In the genomic region with DNA sequence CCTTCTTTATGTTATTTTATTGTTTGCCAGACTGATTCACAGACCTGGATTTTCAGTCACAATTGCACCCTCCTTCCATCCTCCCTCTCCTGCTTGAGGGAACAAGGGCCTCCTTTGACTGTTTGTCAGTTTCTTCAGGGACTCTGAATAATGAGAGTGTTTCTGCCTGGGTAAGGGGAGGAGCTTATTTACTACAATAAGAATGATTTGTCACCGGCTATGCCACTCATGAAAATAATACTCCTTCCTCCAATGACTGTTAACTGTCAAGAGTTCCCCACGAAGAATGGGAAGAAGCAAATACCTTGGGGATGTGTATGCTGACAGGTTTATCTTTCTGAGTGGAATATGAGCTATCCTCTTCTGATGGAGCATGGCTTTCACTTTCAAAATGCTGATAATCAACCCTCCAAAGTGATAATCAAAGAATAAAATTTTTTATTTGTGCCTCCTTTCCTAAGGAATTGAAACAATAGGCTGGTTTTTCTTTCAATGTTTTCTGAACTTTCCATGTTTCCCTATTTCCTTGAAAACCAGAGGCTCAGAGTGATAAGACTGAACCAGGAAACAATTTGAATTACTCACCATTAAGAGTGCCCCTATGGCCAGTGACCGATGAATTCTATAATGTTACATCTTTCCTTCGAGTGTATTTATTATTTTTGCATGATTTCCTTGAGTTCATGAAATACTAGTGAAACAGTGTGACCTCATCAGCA, we compare ENCODE assay signal across 10 mouse cellular contexts.
A peak's percentile ranks its signal among the peaks of the same experiment; 100 is the strongest.
DNase-seq lines count a peak whose midpoint lies in the region; ATAC-seq lines count a peak whose summit lies in the region.
"Had no signal": no experiment of that assay in that cellular context is flagged by ENCODE, and none has a peak within 500 bp of the region (broad histone marks: within the 10 kb centered on the region; RNA-seq: fewer than 3 reads in every experiment).

No protein-coding gene starts in this region.

- no peak overlapping the region for H3K9ac ChIP-seq in kidney, embryonic 16.5 days (replicated peaks; ENCODE audit: low read length)
- H3K9ac ChIP-seq in heart, embryonic 14.5 days (ENCODE audit: low read length): no peak overlapping the region
- H3K9ac ChIP-seq in midbrain, embryonic 14.5 days (replicated peaks; ENCODE audit: low read length): no peak overlapping the region
- H3K9ac ChIP-seq: hindbrain, embryonic 15.5 days; limb, embryonic 13.5 days had no signal

- no peaks in the 10 kb centered on the region for H3K9me3 ChIP-seq in kidney, embryonic 16.5 days (ENCODE audit: low read length)
- no peaks in the 10 kb centered on the region for H3K9me3 ChIP-seq in heart, embryonic 14.5 days (ENCODE audit: control insufficient read depth, low read length)
- no peaks in the 10 kb centered on the region for H3K9me3 ChIP-seq in midbrain, embryonic 14.5 days (ENCODE audit: control insufficient read depth, low read length)
- H3K9me3 ChIP-seq: hindbrain, embryonic 15.5 days; limb, embryonic 13.5 days had no signal

- H3K27ac ChIP-seq in kidney, embryonic 16.5 days (ENCODE audit: low read length): no peak overlapping the region
- H3K27ac ChIP-seq in heart, embryonic 14.5 days (replicated peaks in 1 of 2; ENCODE audit: control insufficient read depth in 1 of 2, insufficient read depth in 1 of 2, low read depth in 2 of 2, low read length in 2 of 2): peak overlapping the region in 1 of 2 experiments; percentile 75; a peak in 3 of 4 replicates
- H3K27ac ChIP-seq in midbrain, embryonic 14.5 days (replicated peaks; ENCODE audit: low read depth, low read length): no peak overlapping the region
- H3K27ac ChIP-seq: hindbrain, embryonic 15.5 days; limb, embryonic 13.5 days had no signal

- no peaks in the 10 kb centered on the region for H3K27me3 ChIP-seq in kidney, embryonic 16.5 days (ENCODE audit: insufficient read depth, low read length)
- no peaks in the 10 kb centered on the region for H3K27me3 ChIP-seq in heart, embryonic 14.5 days (ENCODE audit: control insufficient read depth, insufficient read depth, low read length)
- no peaks in the 10 kb centered on the region for H3K27me3 ChIP-seq in midbrain, embryonic 14.5 days (ENCODE audit: control insufficient read depth, insufficient read depth, low read length)
- H3K27me3 ChIP-seq: hindbrain, embryonic 15.5 days; limb, embryonic 13.5 days had no signal

- 51% methylated on average over 4 of the region's 4 CpGs for WGBS in kidney, embryonic 16.5 days
- WGBS in heart, embryonic 14.5 days: 41% methylated on average over 4 of the region's 4 CpGs
- WGBS in midbrain, embryonic 14.5 days: 58% methylated on average over 4 of the region's 4 CpGs

- no peaks in the 10 kb centered on the region for H3K36me3 ChIP-seq in kidney, embryonic 16.5 days (ENCODE audit: insufficient read depth, low read length)
- no peaks in the 10 kb centered on the region for H3K36me3 ChIP-seq in heart, embryonic 14.5 days (ENCODE audit: control insufficient read depth, insufficient read depth, low read length)
- no peaks in the 10 kb centered on the region for H3K36me3 ChIP-seq in midbrain, embryonic 14.5 days (ENCODE audit: control insufficient read depth, insufficient read depth, low read length)
- H3K36me3 ChIP-seq: hindbrain, embryonic 15.5 days; limb, embryonic 13.5 days had no signal

- no peak overlapping the region for H3K4me2 ChIP-seq in kidney, embryonic 16.5 days (replicated peaks; ENCODE audit: low read depth, low read length)
- peak overlapping the region; percentile 36 for H3K4me2 ChIP-seq in heart, embryonic 14.5 days (ENCODE audit: low read length)
- no peak overlapping the region for H3K4me2 ChIP-seq in midbrain, embryonic 14.5 days (ENCODE audit: low read length)
- H3K4me2 ChIP-seq: hindbrain, embryonic 15.5 days; limb, embryonic 13.5 days had no signal

- no peak overlapping the region for H3K4me3 ChIP-seq in kidney, embryonic 16.5 days (ENCODE audit: low read length)
- H3K4me3 ChIP-seq in heart, embryonic 14.5 days (ENCODE audit: control insufficient read depth in 1 of 2, insufficient read depth in 1 of 2, low read depth in 1 of 2, low read length in 2 of 2): no peak overlapping the region
- no peak overlapping the region for H3K4me3 ChIP-seq in midbrain, embryonic 14.5 days (replicated peaks; ENCODE audit: low read depth, low read length)
- H3K4me3 ChIP-seq: hindbrain, embryonic 15.5 days; limb, embryonic 13.5 days had no signal

- H3K4me1 ChIP-seq in kidney, embryonic 16.5 days (ENCODE audit: insufficient read depth, low read length): no peaks in the 10 kb centered on the region
- H3K4me1 ChIP-seq in heart, embryonic 14.5 days (ENCODE audit: control insufficient read depth in 2 of 2, insufficient read depth in 2 of 2, low read length in 2 of 2): peaks cover 0 to 16% of the 10 kb centered on the region in 2 experiments; a peak in 3 of 4 replicates
- no peaks in the 10 kb centered on the region for H3K4me1 ChIP-seq in midbrain, embryonic 14.5 days (ENCODE audit: control insufficient read depth, insufficient read depth, low read length)
- H3K4me1 ChIP-seq: hindbrain, embryonic 15.5 days; limb, embryonic 13.5 days had no signal

- 0 out of 2 replicates have a peak, but pooled peaks have one; percentile 49 for ATAC-seq in kidney, embryonic 16.5 days (ENCODE audit: low FRiP score, low TSS enrichment)
- peak; percentile 74 for ATAC-seq in activated CD4-positive, CD25-positive, alpha-beta regulatory T cell, adult 4 months
- ATAC-seq in heart, embryonic 14.5 days (ENCODE audit: insufficient number of reproducible peaks, insufficient read depth, low FRiP score, low read depth): no peak; the same call in 1 of the 2 replicates
- ATAC-seq in midbrain, embryonic 14.5 days (ENCODE audit: low FRiP score, low TSS enrichment): no peak

- DNase-seq in kidney, postnatal 14 days: no peak
- DNase-seq in midbrain, embryonic 14.5 days: peak; percentile 35
- no peak for DNase-seq in kidney, adult 18-20 months
- no peak for DNase-seq in kidney, postnatal 4 days
- no peak for DNase-seq in right cerebral cortex, postnatal 14 days

Comparison
In these comparisons a context has a peak if more than half of its experiments do, and no peak if none do; other contexts are left out.
1. ATAC-seq: peak in kidney, embryonic 16.5 days (single experiment) and activated CD4-positive, CD25-positive, alpha-beta regulatory T cell, adult 4 months (single experiment); none in heart, embryonic 14.5 days (single experiment) and midbrain, embryonic 14.5 days (single experiment).